Mouse (Mus musculus) liver, embryonic 11.5 days (tissue): ENCODE measurements around the gene Sdccag8. TPM values are rescaled to one million over a fixed set of nuclear protein-coding genes. Genes with fewer than 3 reads are reported as not detected.

ENCODE experiments used
- ATAC-seq: fragments of 200-750 bp; cut with Nextera tagmentation; replicated peaks from 2 replicates; pipeline ENCODE4 v1.8.0; 2017; ENCODE audit warnings: moderate number of reproducible peaks, mild to moderate bottlenecking, moderate TSS enrichment, moderate library complexity; ENCODE audit not compliant: low FRiP score
- DNase-seq: peaks from one replicate; pipeline ENCODE4 v3.0.0-alpha.2; 2017; ENCODE audit warnings: low spot score
- H3K27ac ChIP-seq: fragments of 300-500 bp; sonication (generic); 2 replicates; pipeline ENCODE4 v1.5.1; 2014; ENCODE audit warnings: mild to moderate bottlenecking, low read depth, low read length, control low read depth
- H3K27me3 ChIP-seq: fragments of 300-500 bp; sonication (generic); replicated peaks from 2 replicates; pipeline ENCODE4 v1.6.1; 2014; ENCODE audit warnings: low read length, mixed read lengths; ENCODE audit not compliant: control insufficient read depth, insufficient read depth
- H3K36me3 ChIP-seq: fragments of 300-500 bp; sonication (generic); 2 replicates; pipeline ENCODE4 v1.6.1; 2014; ENCODE audit warnings: mild to moderate bottlenecking, low read length, moderate library complexity, mixed read lengths; ENCODE audit not compliant: control insufficient read depth, insufficient read depth
- H3K4me1 ChIP-seq: fragments of 300-500 bp; sonication (generic); replicated peaks from 2 replicates; pipeline ENCODE4 v1.6.1; 2014; ENCODE audit warnings: low read length, mixed read lengths; ENCODE audit not compliant: control insufficient read depth, insufficient read depth
- H3K4me2 ChIP-seq: fragments of 300-500 bp; sonication (generic); 2 replicates; pipeline ENCODE4 v1.6.1; 2014; ENCODE audit warnings: mild to moderate bottlenecking, control low read depth, moderate library complexity
- H3K4me3 ChIP-seq: fragments of 300-500 bp; sonication (generic); 2 replicates; pipeline ENCODE4 v1.5.1; 2014; ENCODE audit warnings: low read depth, low read length, control low read depth
- H3K9ac ChIP-seq: fragments of 300-500 bp; sonication (generic); 2 replicates; pipeline ENCODE4 v1.6.1; 2014; ENCODE audit warnings: low read depth, low read length, control low read depth
- H3K9me3 ChIP-seq: fragments of 300-500 bp; sonication (generic); 2 replicates; pipeline ENCODE4 v1.6.1; 2016; ENCODE audit warnings: low read length, inconsistent platforms, mixed read lengths; ENCODE audit not compliant: control insufficient read depth
- WGBS: fragments of 180-500 bp; shearing (Covaris S2); extraction: QIAGEN DNeasy Blood & Tissue Kit; methylation state at CpG from one replicate; pipeline ENCODE4 v1.1.7; 2014; 5-methylcytosine and 5-hydroxymethylcytosine counted together
- polyA plus RNA-seq: library from polyadenylated mRNA; unstranded; fragments of >200 nt; fragmentation: Nextera tagmentation; extraction: Ambion mirVana; gene quantifications from 2 replicates; pipeline ENCODE4 v1.2.1, GENCODE M21; 2014

The Sdccag8 gene
- polyA plus RNA-seq, 1 experiment from 2014 or later, result 11.7 TPM

GRCm38 (mm10) chr1:176994087-176994486 is 179.6 kb downstream of the Sdccag8 start:
- no peaks in the 10 kb centered on the region for H3K27me3 ChIP-seq
- no peaks in the 10 kb centered on the region for H3K36me3 ChIP-seq
- H3K4me3 ChIP-seq, result no peak overlapping the region
- peaks cover 12% of the 10 kb centered on the region for H3K4me1 ChIP-seq
- no peak for ATAC-seq
- no peak for DNase-seq
- no peak overlapping the region for H3K27ac ChIP-seq
- 40% methylated on average over 7 of the region's 7 CpGs for WGBS
- no peak overlapping the region for H3K9ac ChIP-seq
- no peak overlapping the region for H3K4me2 ChIP-seq
- no peaks in the 10 kb centered on the region for H3K9me3 ChIP-seq

DNA sequence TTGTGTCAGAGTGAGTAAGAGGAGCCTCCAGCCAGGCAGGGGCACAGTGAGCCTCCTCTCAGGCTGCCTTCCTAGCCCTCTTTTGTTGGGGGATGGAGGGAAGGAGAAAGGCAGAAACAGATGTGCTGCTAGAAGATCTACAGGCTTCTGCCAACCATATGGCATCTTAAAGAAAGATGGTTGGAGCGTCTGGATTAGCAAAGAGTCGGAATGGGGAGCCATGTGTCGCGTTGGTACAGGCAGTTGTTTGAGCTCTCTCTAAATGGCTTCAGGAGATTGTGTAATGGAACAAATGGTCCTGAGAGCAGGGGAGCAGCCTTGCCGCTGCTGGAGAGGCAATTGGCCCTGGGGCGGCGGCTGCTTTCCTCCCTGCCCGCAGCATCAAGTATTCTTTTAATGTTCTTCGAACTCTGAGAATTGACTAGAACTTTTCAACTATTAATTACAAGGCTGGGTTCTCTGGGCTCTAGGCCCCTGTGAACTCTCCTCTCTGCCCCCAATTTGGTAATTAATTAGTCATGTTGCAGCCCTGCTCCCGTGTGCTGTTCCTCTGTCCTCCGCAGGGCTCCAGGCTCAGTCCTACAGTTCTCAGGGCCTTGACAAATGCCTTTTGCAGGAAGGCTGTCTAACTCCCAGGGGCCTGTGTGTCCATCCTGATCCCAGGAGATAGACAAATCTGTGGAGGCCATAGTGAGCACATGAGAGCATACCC is 180.4 kb downstream of the Sdccag8 start:
- no peak overlapping the region for H3K9ac ChIP-seq
- H3K27ac ChIP-seq, result no peak overlapping the region
- H3K36me3 ChIP-seq, result no peaks in the 10 kb centered on the region
- no peak overlapping the region for H3K4me3 ChIP-seq
- WGBS, result 63% methylated on average over 11 of the region's 11 CpGs
- no peaks in the 10 kb centered on the region for H3K9me3 ChIP-seq
- no peaks in the 10 kb centered on the region for H3K27me3 ChIP-seq
- DNase-seq (no peak), ATAC-seq (no peak)
- no peak overlapping the region for H3K4me2 ChIP-seq
- peaks cover 12% of the 10 kb centered on the region for H3K4me1 ChIP-seq

DNA sequence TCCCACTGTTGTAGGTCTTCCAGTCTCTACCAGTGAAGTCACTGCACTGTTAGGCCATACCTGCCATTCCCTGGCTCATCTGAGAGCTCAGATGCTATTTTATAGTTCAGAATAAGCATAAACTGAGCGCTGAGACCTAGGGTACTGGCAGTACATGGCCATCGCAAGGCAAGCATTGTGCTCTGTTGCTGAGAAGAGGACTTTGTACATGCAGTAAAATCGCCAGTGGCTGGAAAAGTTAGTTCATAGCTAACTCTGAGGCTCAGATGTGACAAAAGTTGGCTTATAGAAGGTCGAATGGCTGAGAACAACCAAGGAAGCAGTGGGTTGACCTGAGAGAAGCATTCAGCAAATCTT is 180.9 kb downstream of the Sdccag8 start:
- 83% methylated on average over 4 of the region's 4 CpGs for WGBS
- DNase-seq, result no peak
- ATAC-seq, result no peak
- H3K9me3 ChIP-seq, result no peaks in the 10 kb centered on the region
- H3K4me3 ChIP-seq, result no peak overlapping the region
- H3K27me3 ChIP-seq, result no peaks in the 10 kb centered on the region
- H3K36me3 ChIP-seq, result no peaks in the 10 kb centered on the region
- H3K4me1 ChIP-seq, result peaks cover 12% of the 10 kb centered on the region
- no peak overlapping the region for H3K4me2 ChIP-seq
- no peak overlapping the region for H3K9ac ChIP-seq
- H3K27ac ChIP-seq, result no peak overlapping the region

GRCm38 (mm10) chr1:176996166-176996565 is 181.7 kb downstream of the Sdccag8 start:
- no peak for ATAC-seq
- no peak overlapping the region for H3K27ac ChIP-seq

GRCm38 (mm10) chr1:176996630-176997201 is 182.3 kb downstream of the Sdccag8 start:
- 40% methylated on average over 16 of the region's 16 CpGs for WGBS
- Histone ChIP-seq H3K9me3 (no peaks in the 10 kb centered on the region), H3K9ac (0 out of 2 replicates have a peak overlapping the region, but pooled peaks have one; percentile 46), H3K4me1 (peaks cover 12% of the 10 kb centered on the region), H3K36me3 (no peaks in the 10 kb centered on the region), H3K4me3 (no peak overlapping the region), H3K4me2 (peak overlapping the region; percentile 42), H3K27me3 (no peaks in the 10 kb centered on the region), H3K27ac (no peak overlapping the region)
- ATAC-seq (peak; percentile 51), DNase-seq (peak; percentile 39)

More at GRCm38 (mm10) chr1:176996166-176996565, 181.7 kb downstream of the Sdccag8 start:
- H3K4me2 ChIP-seq, result no peak overlapping the region
- WGBS, result 81% methylated on average over 3 of the region's 3 CpGs
- peaks cover 12% of the 10 kb centered on the region for H3K4me1 ChIP-seq
- DNase-seq, result no peak
- H3K9ac ChIP-seq, result no peak overlapping the region
- no peak overlapping the region for H3K4me3 ChIP-seq
- no peaks in the 10 kb centered on the region for H3K27me3 ChIP-seq
- no peaks in the 10 kb centered on the region for H3K36me3 ChIP-seq
- H3K9me3 ChIP-seq, result no peaks in the 10 kb centered on the region

DNA sequence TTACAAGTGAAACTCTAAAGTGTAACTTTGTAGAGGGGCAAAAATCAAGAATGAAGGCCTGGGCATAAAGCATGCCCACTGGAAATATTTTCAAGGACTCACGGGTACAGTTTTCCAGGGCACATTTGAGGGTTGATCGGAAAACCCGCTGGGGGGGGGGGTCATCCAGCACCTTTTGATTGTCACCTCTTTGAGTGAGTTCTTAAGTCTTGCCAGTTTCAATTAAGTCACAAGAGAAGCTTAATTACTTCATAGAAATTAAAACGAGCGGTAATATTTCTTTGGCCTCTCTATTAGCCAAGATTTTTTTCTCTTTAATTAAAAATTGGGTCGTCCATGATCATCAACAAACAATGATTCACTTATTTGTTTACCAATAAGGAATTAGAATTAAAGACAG is 182.8 kb downstream of the Sdccag8 start:
- Histone ChIP-seq H3K4me3 (no peak overlapping the region), H3K36me3 (no peaks in the 10 kb centered on the region), H3K4me1 (peaks cover 12% of the 10 kb centered on the region), H3K9ac (0 out of 2 replicates have a peak overlapping the region, but pooled peaks have one; percentile 46), H3K9me3 (no peaks in the 10 kb centered on the region), H3K27ac (no peak overlapping the region), H3K4me2 (peak overlapping the region; percentile 42), H3K27me3 (no peaks in the 10 kb centered on the region)
- DNase-seq (no peak), ATAC-seq (no peak)
- 70% methylated on average over 6 of the region's 6 CpGs for WGBS

GRCm38 (mm10) chr1:176997711-176998689 is 183.5 kb downstream of the Sdccag8 start:
- Histone ChIP-seq H3K27me3 (no peaks in the 10 kb centered on the region), H3K36me3 (no peaks in the 10 kb centered on the region), H3K9ac (no peak overlapping the region), H3K4me2 (peak overlapping the region; percentile 12), H3K4me3 (no peak overlapping the region), H3K4me1 (peaks cover 12% of the 10 kb centered on the region), H3K9me3 (no peaks in the 10 kb centered on the region), H3K27ac (no peak overlapping the region)
- no peak for DNase-seq
- 71% methylated on average over 33 of the region's 33 CpGs for WGBS
- no peak; the same call in 1 of the 2 replicates for ATAC-seq

GRCm38 (mm10) chr1:176999011-176999410 is 184.6 kb downstream of the Sdccag8 start:
- no peak for ATAC-seq

More at GRCm38 (mm10) chr1:176999011-176999410, 184.6 kb downstream of the Sdccag8 start:
- Histone ChIP-seq H3K36me3 (no peaks in the 10 kb centered on the region), H3K9me3 (no peaks in the 10 kb centered on the region), H3K4me2 (no peak overlapping the region), H3K4me1 (peaks cover 9% of the 10 kb centered on the region), H3K9ac (no peak overlapping the region), H3K4me3 (no peak overlapping the region), H3K27ac (no peak overlapping the region), H3K27me3 (no peaks in the 10 kb centered on the region)
- WGBS, result 54% methylated on average over 6 of the region's 6 CpGs
- no peak for DNase-seq
